Mouse (Mus musculus): Measurements from ENCODE around the gene Lmo1.
"Not testable (repeated sequence)": the region's sequence is repeated elsewhere in the genome, so short reads cannot be mapped to it uniquely, and the experiment has no call there.

Lmo1 gene

GRCm38 (mm10) chr7:109111000-109111399 lies 64.0 kb downstream of the Lmo1 start:
- DNase-seq (ENCODE audit: low spot score in 2 of 2), result no peak

GRCm38 (mm10) chr7:109104894-109105293 lies 70.1 kb downstream of the Lmo1 start:
- DNase-seq (ENCODE audit: low spot score in 2 of 2), result no peak

GRCm38 (mm10) chr7:109101167-109101566 lies 73.8 kb downstream of the Lmo1 start:
- DNase-seq (ENCODE audit: low spot score in 2 of 2), result no peak

GRCm38 (mm10) chr7:109098145-109099018 lies 76.6 kb downstream of the Lmo1 start:
- peak in 1 of 2 experiments; percentile 3 for DNase-seq (ENCODE audit: low spot score in 2 of 2)

- no peak for DNase-seq (ENCODE audit: low spot score in 2 of 2)
Observed at GRCm38 (mm10) chr7:109097203-109097602, 77.8 kb downstream of the Lmo1 start.

GRCm38 (mm10) chr7:109096618-109097017 lies 78.4 kb downstream of the Lmo1 start:
- DNase-seq (ENCODE audit: low spot score in 2 of 2), result no peak

- no peak for DNase-seq (ENCODE audit: low spot score in 2 of 2)
Observed at GRCm38 (mm10) chr7:109094294-109094693, 80.7 kb downstream of the Lmo1 start.

- not testable (repeated sequence) for DNase-seq (ENCODE audit: low spot score in 2 of 2)
Observed at GRCm38 (mm10) chr7:109091316-109091715, 83.7 kb downstream of the Lmo1 start.
